Mouse (Mus musculus): ENCODE data around the gene Cped1. TPM values are rescaled to one million over a fixed set of nuclear protein-coding genes. Genes with fewer than 3 reads are reported as not detected.

Cped1 gene
- polyA plus RNA-seq, 1 experiment from 2014 or later, result 0.60 TPM

- Histone ChIP-seq H3K4me1 (ENCODE audit: control insufficient read depth, insufficient read depth, low read length) (no peaks in the 10 kb centered on the region), H3K27ac (ENCODE audit: low read depth, low read length) (no peak overlapping the region), H3K9ac (replicated peaks; ENCODE audit: low read depth, low read length) (no peak overlapping the region), H3K4me3 (ENCODE audit: low read depth, low read length) (no peak overlapping the region), H3K9me3 (ENCODE audit: control insufficient read depth, low read length) (no peaks in the 10 kb centered on the region), H3K4me2 (ENCODE audit: low read depth, low read length) (no peak overlapping the region), H3K36me3 (ENCODE audit: control insufficient read depth, insufficient read depth, low read length) (no peaks in the 10 kb centered on the region), H3K27me3 (ENCODE audit: control insufficient read depth, insufficient read depth, low read length) (no peaks in the 10 kb centered on the region)
- ATAC-seq (ENCODE audit: low read depth), result no peak
- WGBS, result 84% methylated on average over 10 of the region's 10 CpGs
Observed at GRCm38 (mm10) chr6:22003959-22004543, 18.3 kb downstream of the Cped1 start.

- H3K27ac ChIP-seq (ENCODE audit: low read depth, low read length), result no peak overlapping the region
- H3K4me2 ChIP-seq (ENCODE audit: low read depth, low read length), result no peak overlapping the region
- ATAC-seq (ENCODE audit: low read depth), result no peak
- H3K27me3 ChIP-seq (ENCODE audit: control insufficient read depth, insufficient read depth, low read length), result no peaks in the 10 kb centered on the region
- 92% methylated on average over 7 of the region's 7 CpGs for WGBS
- no peak overlapping the region for H3K4me3 ChIP-seq (ENCODE audit: low read depth, low read length)
- H3K4me1 ChIP-seq (ENCODE audit: control insufficient read depth, insufficient read depth, low read length), result no peaks in the 10 kb centered on the region
- H3K9me3 ChIP-seq (ENCODE audit: control insufficient read depth, low read length), result no peaks in the 10 kb centered on the region
- H3K9ac ChIP-seq (replicated peaks; ENCODE audit: low read depth, low read length), result no peak overlapping the region
- H3K36me3 ChIP-seq (ENCODE audit: control insufficient read depth, insufficient read depth, low read length), result no peaks in the 10 kb centered on the region
Observed at GRCm38 (mm10) chr6:22008346-22008745, 22.6 kb downstream of the Cped1 start.

- ATAC-seq (ENCODE audit: low read depth), result no peak
- no peak overlapping the region for H3K27ac ChIP-seq (ENCODE audit: low read depth, low read length)
- H3K27me3 ChIP-seq (ENCODE audit: control insufficient read depth, insufficient read depth, low read length), result no peaks in the 10 kb centered on the region
- no peak overlapping the region for H3K9ac ChIP-seq (replicated peaks; ENCODE audit: low read depth, low read length)
- H3K9me3 ChIP-seq (ENCODE audit: control insufficient read depth, low read length), result no peaks in the 10 kb centered on the region
- no peak overlapping the region for H3K4me2 ChIP-seq (ENCODE audit: low read depth, low read length)
- H3K4me3 ChIP-seq (ENCODE audit: low read depth, low read length), result no peak overlapping the region
- no peaks in the 10 kb centered on the region for H3K36me3 ChIP-seq (ENCODE audit: control insufficient read depth, insufficient read depth, low read length)
- WGBS, result 90% methylated on average over 12 of the region's 12 CpGs
- H3K4me1 ChIP-seq (ENCODE audit: control insufficient read depth, insufficient read depth, low read length), result no peaks in the 10 kb centered on the region
Observed at GRCm38 (mm10) chr6:22010258-22010657, 24.5 kb downstream of the Cped1 start.

GRCm38 (mm10) chr6:22010761-22011281, 25.1 kb downstream of the Cped1 start:
- 90% methylated on average over 11 of the region's 11 CpGs for WGBS
- Histone ChIP-seq H3K27me3 (ENCODE audit: control insufficient read depth, insufficient read depth, low read length) (no peaks in the 10 kb centered on the region), H3K36me3 (ENCODE audit: control insufficient read depth, insufficient read depth, low read length) (no peaks in the 10 kb centered on the region), H3K27ac (ENCODE audit: low read depth, low read length) (no peak overlapping the region), H3K4me2 (ENCODE audit: low read depth, low read length) (no peak overlapping the region), H3K4me1 (ENCODE audit: control insufficient read depth, insufficient read depth, low read length) (no peaks in the 10 kb centered on the region), H3K4me3 (ENCODE audit: low read depth, low read length) (no peak overlapping the region), H3K9me3 (ENCODE audit: control insufficient read depth, low read length) (no peaks in the 10 kb centered on the region), H3K9ac (replicated peaks; ENCODE audit: low read depth, low read length) (no peak overlapping the region)
- ATAC-seq (ENCODE audit: low read depth), result no peak

DNA sequence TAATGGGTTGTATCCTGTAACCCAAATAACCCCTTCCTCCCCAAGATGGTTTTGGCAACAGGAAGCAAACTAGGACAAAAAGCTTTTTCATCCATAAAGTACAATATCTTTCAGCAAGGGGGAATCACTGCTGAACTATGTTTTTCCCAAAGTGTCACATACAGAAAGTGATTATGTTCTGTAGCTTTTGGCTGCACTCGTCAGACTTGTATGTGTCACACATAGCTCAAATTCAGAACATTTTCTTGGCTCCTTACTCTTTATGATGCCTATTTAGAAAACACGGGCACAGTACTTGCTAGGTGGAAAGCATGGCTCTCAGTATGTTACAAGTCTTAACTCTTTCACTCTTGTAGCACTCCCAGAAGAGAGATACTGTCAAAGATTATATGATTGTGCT, 25.8 kb downstream of the Cped1 start:
- no peak for ATAC-seq (ENCODE audit: low read depth)
- WGBS, result 85% methylated on average over 2 of the region's 2 CpGs
- no peaks in the 10 kb centered on the region for H3K36me3 ChIP-seq (ENCODE audit: control insufficient read depth, insufficient read depth, low read length)

GRCm38 (mm10) chr6:22012099-22012498, 26.4 kb downstream of the Cped1 start:
- H3K4me2 ChIP-seq (ENCODE audit: low read depth, low read length), result no peak overlapping the region
- WGBS, result 84% methylated on average over 5 of the region's 5 CpGs
- no peak overlapping the region for H3K27ac ChIP-seq (ENCODE audit: low read depth, low read length)
- no peaks in the 10 kb centered on the region for H3K4me1 ChIP-seq (ENCODE audit: control insufficient read depth, insufficient read depth, low read length)
- H3K9me3 ChIP-seq (ENCODE audit: control insufficient read depth, low read length), result no peaks in the 10 kb centered on the region
- ATAC-seq (ENCODE audit: low read depth), result no peak
- no peak overlapping the region for H3K4me3 ChIP-seq (ENCODE audit: low read depth, low read length)
- H3K9ac ChIP-seq (replicated peaks; ENCODE audit: low read depth, low read length), result no peak overlapping the region
- no peaks in the 10 kb centered on the region for H3K36me3 ChIP-seq (ENCODE audit: control insufficient read depth, insufficient read depth, low read length)
- H3K27me3 ChIP-seq (ENCODE audit: control insufficient read depth, insufficient read depth, low read length), result no peaks in the 10 kb centered on the region

More for the DNA sequence above, 25.8 kb downstream of the Cped1 start:
- Histone ChIP-seq H3K9ac (replicated peaks; ENCODE audit: low read depth, low read length) (no peak overlapping the region), H3K4me2 (ENCODE audit: low read depth, low read length) (no peak overlapping the region), H3K4me3 (ENCODE audit: low read depth, low read length) (no peak overlapping the region), H3K27ac (ENCODE audit: low read depth, low read length) (no peak overlapping the region), H3K27me3 (ENCODE audit: control insufficient read depth, insufficient read depth, low read length) (no peaks in the 10 kb centered on the region), H3K4me1 (ENCODE audit: control insufficient read depth, insufficient read depth, low read length) (no peaks in the 10 kb centered on the region), H3K9me3 (ENCODE audit: control insufficient read depth, low read length) (no peaks in the 10 kb centered on the region)

GRCm38 (mm10) chr6:22012501-22012900, 26.8 kb downstream of the Cped1 start:
- Histone ChIP-seq H3K27me3 (ENCODE audit: control insufficient read depth, insufficient read depth, low read length) (no peaks in the 10 kb centered on the region), H3K4me3 (ENCODE audit: low read depth, low read length) (no peak overlapping the region), H3K4me2 (ENCODE audit: low read depth, low read length) (no peak overlapping the region), H3K9ac (replicated peaks; ENCODE audit: low read depth, low read length) (no peak overlapping the region), H3K27ac (ENCODE audit: low read depth, low read length) (no peak overlapping the region), H3K9me3 (ENCODE audit: control insufficient read depth, low read length) (no peaks in the 10 kb centered on the region), H3K36me3 (ENCODE audit: control insufficient read depth, insufficient read depth, low read length) (no peaks in the 10 kb centered on the region), H3K4me1 (ENCODE audit: control insufficient read depth, insufficient read depth, low read length) (no peaks in the 10 kb centered on the region)
- 81% methylated on average over 5 of the region's 5 CpGs for WGBS
- ATAC-seq (ENCODE audit: low read depth), result no peak

- H3K4me2 ChIP-seq (ENCODE audit: low read depth, low read length), result no peak overlapping the region
- no peak overlapping the region for H3K4me3 ChIP-seq (ENCODE audit: low read depth, low read length)
Observed at GRCm38 (mm10) chr6:22013394-22013793, 27.7 kb downstream of the Cped1 start.

GRCm38 (mm10) chr6:22014291-22014911, 28.7 kb downstream of the Cped1 start:
- Histone ChIP-seq H3K4me1 (ENCODE audit: control insufficient read depth, insufficient read depth, low read length) (no peaks in the 10 kb centered on the region), H3K4me2 (ENCODE audit: low read depth, low read length) (no peak overlapping the region), H3K9ac (replicated peaks; ENCODE audit: low read depth, low read length) (no peak overlapping the region), H3K4me3 (ENCODE audit: low read depth, low read length) (no peak overlapping the region), H3K9me3 (ENCODE audit: control insufficient read depth, low read length) (no peaks in the 10 kb centered on the region), H3K36me3 (ENCODE audit: control insufficient read depth, insufficient read depth, low read length) (no peaks in the 10 kb centered on the region), H3K27ac (ENCODE audit: low read depth, low read length) (no peak overlapping the region), H3K27me3 (ENCODE audit: control insufficient read depth, insufficient read depth, low read length) (no peaks in the 10 kb centered on the region)
- no peak for ATAC-seq (ENCODE audit: low read depth)
- 92% methylated on average over 6 of the region's 6 CpGs for WGBS

More at GRCm38 (mm10) chr6:22013394-22013793, 27.7 kb downstream of the Cped1 start:
- no peak for ATAC-seq (ENCODE audit: low read depth)
- Histone ChIP-seq H3K4me1 (ENCODE audit: control insufficient read depth, insufficient read depth, low read length) (no peaks in the 10 kb centered on the region), H3K27ac (ENCODE audit: low read depth, low read length) (no peak overlapping the region), H3K9me3 (ENCODE audit: control insufficient read depth, low read length) (no peaks in the 10 kb centered on the region), H3K27me3 (ENCODE audit: control insufficient read depth, insufficient read depth, low read length) (no peaks in the 10 kb centered on the region), H3K9ac (replicated peaks; ENCODE audit: low read depth, low read length) (no peak overlapping the region), H3K36me3 (ENCODE audit: control insufficient read depth, insufficient read depth, low read length) (no peaks in the 10 kb centered on the region)
- WGBS, result 94% methylated on average over 3 of the region's 3 CpGs

All from neural tube, embryonic 14.5 days (tissue).